Mouse (Mus musculus) hindbrain, embryonic 13.5 days (tissue): ENCODE results near the gene Mst1r. TPM values are rescaled to one million over a fixed set of nuclear protein-coding genes. Genes with fewer than 3 reads are reported as not detected.
A peak's percentile ranks its signal among the peaks of the same experiment; 100 is the strongest.

Source experiments
- ATAC-seq: fragments of 200-750 bp; cut with Nextera tagmentation; 2 replicates; pipeline ENCODE4 v1.8.0; 2017; ENCODE audit warnings: moderate TSS enrichment; ENCODE audit not compliant: low FRiP score
- H3K27ac ChIP-seq: fragments of 300-500 bp; sonication (generic); 2 replicates; pipeline ENCODE4 v1.5.1; 2015; ENCODE audit warnings: inconsistent platforms, mild to moderate bottlenecking, moderate library complexity
- H3K27me3 ChIP-seq: fragments of 300-500 bp; sonication (generic); 2 replicates; pipeline ENCODE4 v1.6.1; 2015; ENCODE audit warnings: mild to moderate bottlenecking, inconsistent platforms
- H3K36me3 ChIP-seq: fragments of 300-500 bp; sonication (generic); 2 replicates; pipeline ENCODE4 v1.6.1; 2015; ENCODE audit warnings: mild to moderate bottlenecking, inconsistent platforms
- H3K4me1 ChIP-seq: fragments of 300-500 bp; sonication (generic); replicated peaks from 2 replicates; pipeline ENCODE4 v1.6.1; 2015; ENCODE audit warnings: inconsistent platforms
- H3K4me2 ChIP-seq: fragments of 300-500 bp; sonication (generic); 2 replicates; pipeline ENCODE4 v1.6.1; 2015; ENCODE audit warnings: inconsistent platforms, mild to moderate bottlenecking, moderate library complexity
- H3K4me3 ChIP-seq: fragments of 300-500 bp; sonication (generic); 2 replicates; pipeline ENCODE4 v1.5.1; 2015; ENCODE audit warnings: mild to moderate bottlenecking, inconsistent platforms
- H3K9ac ChIP-seq: fragments of 300-500 bp; sonication (generic); 2 replicates; pipeline ENCODE4 v1.6.1; 2015; ENCODE audit warnings: mild to moderate bottlenecking, inconsistent platforms
- H3K9me3 ChIP-seq: fragments of 300-500 bp; sonication (generic); 2 replicates; pipeline ENCODE4 v1.6.1; 2016; ENCODE audit warnings: inconsistent platforms
- WGBS: fragments of 180-500 bp; shearing (Covaris S2); methylation state at CpG from one replicate; pipeline ENCODE4 v1.1.7; 2015; 5-methylcytosine and 5-hydroxymethylcytosine counted together
- polyA plus RNA-seq: library from polyadenylated mRNA; unstranded; fragments of >200 nt; fragmentation: Nextera tagmentation; extraction: Ambion mirVana; gene quantifications from 2 replicates; pipeline ENCODE4 v1.2.1, GENCODE M21; 2015

Mst1r gene
- polyA plus RNA-seq, 1 experiment from 2014 or later, result 2.1 TPM

- Histone ChIP-seq H3K4me3 (no peak overlapping the region), H3K4me1 (peaks cover 12% of the 10 kb centered on the region), H3K9ac (no peak overlapping the region), H3K36me3 (no peaks in the 10 kb centered on the region), H3K27ac (no peak overlapping the region), H3K4me2 (no peak overlapping the region), H3K27me3 (0 out of 2 replicates have a peak, but pooled peaks cover 8% of the 10 kb centered on the region), H3K9me3 (no peaks in the 10 kb centered on the region)
- 86% methylated on average over 6 of the region's 6 CpGs for WGBS
- ATAC-seq, result no peak
Measured at GRCm38 (mm10) chr9:107918884-107919283, 12.2 kb downstream of the Mst1r start.

GRCm38 (mm10) chr9:107919441-107919840, 12.8 kb downstream of the Mst1r start:
- no peaks in the 10 kb centered on the region for H3K9me3 ChIP-seq
- 90% methylated on average over 5 of the region's 5 CpGs for WGBS
- ATAC-seq, result no peak

GRCm38 (mm10) chr9:107923021-107923420, 16.3 kb downstream of the Mst1r start:
- 42% methylated on average over 7 of the region's 7 CpGs for WGBS
- H3K36me3 ChIP-seq, result no peaks in the 10 kb centered on the region

More at GRCm38 (mm10) chr9:107919441-107919840, 12.8 kb downstream of the Mst1r start:
- Histone ChIP-seq H3K9ac (no peak overlapping the region), H3K36me3 (no peaks in the 10 kb centered on the region), H3K27me3 (0 out of 2 replicates have a peak, but pooled peaks cover 8% of the 10 kb centered on the region), H3K27ac (no peak overlapping the region), H3K4me2 (no peak overlapping the region), H3K4me3 (no peak overlapping the region), H3K4me1 (peaks cover 18% of the 10 kb centered on the region)

GRCm38 (mm10) chr9:107923956-107924355, 17.3 kb downstream of the Mst1r start:
- no peak for ATAC-seq
- WGBS, result 46% methylated on average over 6 of the region's 6 CpGs
- H3K36me3 ChIP-seq, result no peaks in the 10 kb centered on the region
- H3K4me2 ChIP-seq, result no peak overlapping the region
- H3K9me3 ChIP-seq, result no peaks in the 10 kb centered on the region
- no peaks in the 10 kb centered on the region for H3K27me3 ChIP-seq
- H3K9ac ChIP-seq, result no peak overlapping the region
- H3K4me3 ChIP-seq, result no peak overlapping the region
- no peak overlapping the region for H3K27ac ChIP-seq
- H3K4me1 ChIP-seq, result peaks cover 19% of the 10 kb centered on the region

More at GRCm38 (mm10) chr9:107923021-107923420, 16.3 kb downstream of the Mst1r start:
- no peak for ATAC-seq
- H3K27me3 ChIP-seq, result no peaks in the 10 kb centered on the region
- peaks cover 25% of the 10 kb centered on the region for H3K4me1 ChIP-seq
- H3K27ac ChIP-seq, result no peak overlapping the region
- no peak overlapping the region for H3K4me3 ChIP-seq
- H3K9me3 ChIP-seq, result no peaks in the 10 kb centered on the region
- H3K4me2 ChIP-seq, result no peak overlapping the region
- H3K9ac ChIP-seq, result no peak overlapping the region

GRCm38 (mm10) chr9:107925251-107925650, 18.6 kb downstream of the Mst1r start:
- Histone ChIP-seq H3K9me3 (no peaks in the 10 kb centered on the region), H3K4me3 (no peak overlapping the region), H3K36me3 (no peaks in the 10 kb centered on the region), H3K4me2 (no peak overlapping the region), H3K4me1 (peaks cover 19% of the 10 kb centered on the region), H3K27ac (no peak overlapping the region), H3K27me3 (no peaks in the 10 kb centered on the region), H3K9ac (no peak overlapping the region)
- WGBS, result 28% methylated on average over 3 of the region's 3 CpGs
- no peak for ATAC-seq

GRCm38 (mm10) chr9:107926920-107927420, 20.3 kb downstream of the Mst1r start:
- Histone ChIP-seq H3K4me2 (no peak overlapping the region), H3K4me1 (peaks cover 22% of the 10 kb centered on the region), H3K4me3 (no peak overlapping the region), H3K27me3 (no peaks in the 10 kb centered on the region), H3K9ac (no peak overlapping the region), H3K27ac (no peak overlapping the region), H3K9me3 (no peaks in the 10 kb centered on the region), H3K36me3 (no peaks in the 10 kb centered on the region)
- WGBS, result 60% methylated on average over 9 of the region's 9 CpGs
- no peak for ATAC-seq

- H3K4me1 ChIP-seq, result peaks cover 29% of the 10 kb centered on the region
- no peaks in the 10 kb centered on the region for H3K27me3 ChIP-seq
- WGBS, result 77% methylated on average over 5 of the region's 5 CpGs
- no peak for ATAC-seq
- no peak overlapping the region for H3K4me3 ChIP-seq
- H3K36me3 ChIP-seq, result no peaks in the 10 kb centered on the region
- no peak overlapping the region for H3K9ac ChIP-seq
- H3K27ac ChIP-seq, result no peak overlapping the region
- no peak overlapping the region for H3K4me2 ChIP-seq
- H3K9me3 ChIP-seq, result no peaks in the 10 kb centered on the region
Measured at GRCm38 (mm10) chr9:107927749-107928148, 21.1 kb downstream of the Mst1r start.

- H3K9ac ChIP-seq, result no peak within 1 kb of the TSS
- no peak for ATAC-seq
- H3K27ac ChIP-seq, result no peak within 1 kb of the TSS
- 84% methylated on average over 3 of the region's 3 CpGs for WGBS
- no peaks in the 10 kb centered on the region for H3K36me3 ChIP-seq
- H3K9me3 ChIP-seq, result no peaks in the 10 kb centered on the region
- H3K4me3 ChIP-seq, result no peak within 1 kb of the TSS
- no peak within 1 kb of the TSS for H3K4me2 ChIP-seq
- no peaks in the 10 kb centered on the region for H3K27me3 ChIP-seq
- peaks cover 29% of the 10 kb centered on the region for H3K4me1 ChIP-seq
Measured at GRCm38 (mm10) chr9:107928169-107928568, 21.5 kb downstream of the Mst1r start, which contains the start of gene Actl11. Gene Actl11 (plus strand): TSS chr9:107928469.

GRCm38 (mm10) chr9:107932221-107932620, 25.5 kb downstream of the Mst1r start:
- WGBS, result 47% methylated on average over 4 of the region's 4 CpGs
- H3K4me2 ChIP-seq, result no peak overlapping the region

GRCm38 (mm10) chr9:107934146-107934545, 27.5 kb downstream of the Mst1r start:
- H3K4me1 ChIP-seq, result peaks cover 29% of the 10 kb centered on the region
- no peaks in the 10 kb centered on the region for H3K36me3 ChIP-seq
- WGBS, result 85% methylated on average over 11 of the region's 11 CpGs
- H3K9me3 ChIP-seq, result no peaks in the 10 kb centered on the region
- peaks cover 27% of the 10 kb centered on the region for H3K27me3 ChIP-seq
- H3K27ac ChIP-seq, result no peak overlapping the region
- H3K4me3 ChIP-seq, result no peak overlapping the region
- no peak overlapping the region for H3K4me2 ChIP-seq
- no peak overlapping the region for H3K9ac ChIP-seq
- ATAC-seq, result no peak

More at GRCm38 (mm10) chr9:107932221-107932620, 25.5 kb downstream of the Mst1r start:
- Histone ChIP-seq H3K4me3 (no peak overlapping the region), H3K27ac (no peak overlapping the region), H3K27me3 (peaks cover 24% of the 10 kb centered on the region), H3K36me3 (no peaks in the 10 kb centered on the region), H3K9ac (no peak overlapping the region), H3K4me1 (peaks cover 29% of the 10 kb centered on the region), H3K9me3 (no peaks in the 10 kb centered on the region)
- ATAC-seq, result no peak

GRCm38 (mm10) chr9:107935374-107935773, 28.7 kb downstream of the Mst1r start, which contains the start of gene Camkv:
Gene Camkv (plus strand): TSS chr9:107935674.
- Histone ChIP-seq H3K9me3 (no peaks in the 10 kb centered on the region), H3K4me3 (peak within 1 kb of the TSS; percentile 53), H3K27ac (no peak within 1 kb of the TSS), H3K4me1 (peaks cover 29% of the 10 kb centered on the region), H3K4me2 (peak within 1 kb of the TSS; percentile 91), H3K9ac (peak within 1 kb of the TSS; percentile 72), H3K27me3 (peaks cover 27% of the 10 kb centered on the region), H3K36me3 (no peaks in the 10 kb centered on the region)
- 13% methylated on average over 3 of the region's 3 CpGs for WGBS
- no peak for ATAC-seq

GRCm38 (mm10) chr9:107935790-107936214, 29.1 kb downstream of the Mst1r start:
- peak overlapping the region; percentile 91 for H3K4me2 ChIP-seq

GRCm38 (mm10) chr9:107936215-107936822, 29.6 kb downstream of the Mst1r start:
- no peaks in the 10 kb centered on the region for H3K36me3 ChIP-seq
- H3K4me2 ChIP-seq, result peak overlapping the region; percentile 91
- H3K9me3 ChIP-seq, result no peaks in the 10 kb centered on the region
- H3K27ac ChIP-seq, result no peak overlapping the region
- peaks cover 27% of the 10 kb centered on the region for H3K27me3 ChIP-seq
- H3K4me3 ChIP-seq, result peak overlapping the region; percentile 53
- WGBS, result under 1% methylated on average over 29 of the region's 29 CpGs
- peaks cover 29% of the 10 kb centered on the region for H3K4me1 ChIP-seq
- ATAC-seq, result peak; percentile 62
- peak overlapping the region; percentile 72 for H3K9ac ChIP-seq

More at GRCm38 (mm10) chr9:107935790-107936214, 29.1 kb downstream of the Mst1r start:
- H3K9ac ChIP-seq, result peak overlapping the region; percentile 72
- H3K27ac ChIP-seq, result no peak overlapping the region
- peak; percentile 50 for ATAC-seq
- H3K36me3 ChIP-seq, result no peaks in the 10 kb centered on the region
- under 1% methylated on average over 40 of the region's 41 CpGs for WGBS
- peak overlapping the region; percentile 53 for H3K4me3 ChIP-seq
- peaks cover 27% of the 10 kb centered on the region for H3K27me3 ChIP-seq
- no peaks in the 10 kb centered on the region for H3K9me3 ChIP-seq
- peaks cover 29% of the 10 kb centered on the region for H3K4me1 ChIP-seq
